Mouse (Mus musculus) spleen, postnatal 10 days (tissue): ENCODE data around the gene Rab25.

Experiments
- DNase-seq, 2 experiments: peaks; one replicate each; pipeline ENCODE4 v3.0.0; 2021 to 2022; ENCODE audit warnings: low spot score in 2 of 2

Gene Rab25

GRCm38 (mm10) chr3:88542486-88542885 is 5.6 kb downstream of the Rab25 start:
- DNase-seq: no peak

DNA sequence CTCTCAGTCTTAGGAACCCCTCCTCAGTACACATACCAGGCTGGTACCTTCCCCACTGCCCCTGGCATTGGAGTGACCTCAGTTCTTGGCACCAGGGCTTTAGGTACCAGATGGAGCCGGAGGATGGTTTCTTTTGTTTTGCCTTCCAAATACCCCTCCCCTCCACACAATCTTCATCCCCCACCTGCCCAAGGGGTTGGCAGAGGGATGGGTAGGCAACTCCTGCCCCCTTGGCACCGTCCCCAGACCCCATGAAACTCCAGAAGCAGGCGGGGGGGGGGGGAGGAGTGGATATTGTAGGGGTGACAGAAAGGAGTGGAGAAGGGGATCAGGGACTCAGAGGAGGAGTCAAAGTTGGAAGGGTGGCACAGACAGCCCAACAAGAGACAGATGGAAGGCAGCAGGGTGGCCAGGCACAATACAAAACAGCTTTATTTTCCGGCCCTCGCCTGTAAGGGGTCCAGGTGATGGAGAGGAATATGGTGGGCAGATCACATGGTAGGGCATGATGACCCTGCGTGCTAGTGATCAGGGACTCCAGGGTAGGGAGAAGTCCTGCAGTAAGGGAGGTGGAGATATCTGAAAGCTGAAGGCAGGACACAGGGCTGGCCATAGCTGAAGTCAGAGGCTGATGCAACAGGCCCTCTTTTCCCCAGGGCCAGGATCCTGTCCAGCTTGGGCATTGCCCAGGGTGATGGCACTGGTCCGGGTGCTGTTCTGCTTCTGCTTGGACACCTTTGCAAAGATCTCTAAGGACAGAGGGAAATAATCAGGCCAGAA is 6.3 kb downstream of the Rab25 start:
- DNase-seq: no peak

DNA sequence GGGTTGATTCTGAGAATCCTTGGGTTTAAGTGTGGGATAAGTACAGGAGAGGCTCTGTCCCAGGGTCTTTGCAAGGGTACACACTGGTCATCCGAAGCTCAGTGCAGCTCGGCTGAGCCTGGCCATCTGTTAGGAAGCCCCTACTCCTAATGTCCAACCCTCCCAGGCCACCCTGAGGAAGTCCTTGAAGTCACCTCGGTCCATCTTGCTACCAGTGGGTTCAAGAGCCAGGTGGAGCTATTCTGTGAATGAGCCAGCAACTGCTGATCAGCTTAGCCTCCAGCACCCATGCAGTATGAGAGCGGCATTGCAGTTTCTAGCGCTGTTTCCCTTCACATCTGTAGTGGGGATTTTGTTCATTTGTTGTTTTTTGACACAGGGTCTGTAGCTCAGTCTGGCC is 8.0 kb downstream of the Rab25 start:
- no peak for DNase-seq

- DNase-seq: no peak
Observed at GRCm38 (mm10) chr3:88539397-88539796, 8.7 kb downstream of the Rab25 start.

DNA sequence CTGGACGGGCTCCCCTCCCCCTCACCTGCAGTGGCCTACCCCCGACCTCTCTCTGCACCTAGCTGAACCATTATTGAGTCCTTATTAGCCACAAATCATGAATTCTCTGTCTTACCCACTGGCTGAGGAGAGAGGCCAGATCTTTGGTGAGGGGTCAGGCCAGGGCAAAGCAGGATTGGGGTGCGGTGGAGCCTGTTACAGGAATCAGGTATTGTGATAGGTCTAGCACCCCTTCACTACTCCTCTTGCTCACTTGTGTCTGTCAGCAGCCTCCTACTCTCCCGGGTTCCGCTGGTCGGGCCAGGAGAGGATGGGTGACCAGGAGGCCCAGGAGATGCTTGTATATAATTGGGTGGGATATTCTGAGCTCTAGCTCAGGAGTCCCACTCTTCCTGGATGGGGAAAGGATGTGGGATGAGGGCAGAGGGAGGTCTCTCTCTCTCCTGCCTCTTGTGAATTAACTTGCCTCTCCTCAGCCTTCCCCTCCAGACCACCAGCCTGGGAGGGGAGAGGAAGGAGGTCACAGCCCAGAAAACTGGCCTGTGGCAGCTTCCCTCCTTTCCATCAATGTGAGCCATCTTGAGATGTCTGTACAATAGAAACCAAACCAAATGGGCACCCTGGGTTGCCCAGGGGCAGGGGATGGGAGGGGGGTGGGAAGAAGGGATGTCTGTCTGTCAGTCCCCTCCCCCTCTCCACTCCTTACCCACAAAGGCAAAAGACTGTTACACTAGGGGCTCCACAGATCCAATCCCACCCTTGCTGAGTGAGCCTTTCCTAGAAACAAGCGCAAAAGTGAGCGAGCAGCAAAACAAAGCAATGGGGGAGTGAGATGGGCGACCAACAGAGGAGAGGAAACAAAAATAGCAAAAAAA is 9.6 kb downstream of the Rab25 start:
- no peak for DNase-seq

DNA sequence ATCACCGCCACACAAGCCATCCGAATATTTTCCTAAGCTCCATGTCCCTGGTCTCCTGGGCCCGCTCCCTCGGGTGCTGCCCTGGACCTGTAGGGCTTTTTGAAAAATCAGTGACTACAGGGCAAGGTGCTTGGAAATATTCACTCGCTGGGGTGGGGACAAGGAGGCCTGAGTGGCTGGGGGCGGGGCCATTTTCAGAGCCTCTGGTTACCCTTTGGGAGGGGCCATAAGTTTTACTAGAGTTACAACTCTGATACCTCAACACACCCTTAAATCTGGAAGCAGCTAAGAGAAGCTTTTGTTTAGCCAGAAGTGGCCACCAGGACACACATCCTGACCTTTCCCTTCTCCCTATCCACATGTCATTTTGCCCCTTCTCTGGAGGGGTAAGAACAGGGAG is 11.0 kb downstream of the Rab25 start:
- no peak for DNase-seq

DNA sequence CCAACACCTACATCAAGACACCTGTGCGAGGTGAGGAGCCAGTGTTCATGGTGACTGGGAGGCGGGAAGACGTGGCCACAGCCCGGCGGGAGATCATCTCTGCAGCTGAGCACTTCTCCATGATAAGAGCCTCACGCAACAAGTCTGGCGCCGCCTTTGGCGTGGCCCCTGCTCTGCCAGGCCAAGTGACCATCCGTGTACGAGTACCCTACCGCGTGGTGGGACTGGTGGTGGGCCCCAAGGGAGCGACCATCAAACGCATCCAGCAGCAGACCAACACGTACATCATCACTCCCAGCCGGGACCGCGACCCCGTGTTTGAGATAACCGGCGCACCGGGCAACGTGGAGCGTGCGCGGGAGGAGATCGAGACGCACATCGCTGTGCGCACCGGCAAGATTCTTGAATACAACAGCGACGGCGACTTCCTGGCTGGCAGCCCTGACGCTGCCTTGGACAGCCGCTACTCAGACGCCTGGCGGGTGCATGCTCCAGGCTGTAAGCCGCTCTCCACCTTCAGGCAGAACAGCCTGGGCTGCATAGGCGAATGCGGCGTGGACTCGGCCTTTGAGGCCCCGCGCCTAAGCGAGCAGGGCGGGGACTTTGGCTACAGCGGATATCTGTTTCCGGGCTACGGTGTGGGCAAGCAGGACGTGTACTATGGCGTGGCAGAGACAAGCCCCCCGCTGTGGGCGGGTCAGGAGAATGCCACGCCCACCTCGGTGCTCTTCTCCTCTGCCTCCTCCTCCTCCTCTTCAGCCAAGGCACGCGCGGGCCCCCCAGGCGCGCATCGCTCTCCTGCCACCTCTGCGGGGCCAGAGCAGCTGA is 11.8 kb downstream of the Rab25 start:
- peak in 1 of 2 experiments; percentile 59 for DNase-seq

DNA sequence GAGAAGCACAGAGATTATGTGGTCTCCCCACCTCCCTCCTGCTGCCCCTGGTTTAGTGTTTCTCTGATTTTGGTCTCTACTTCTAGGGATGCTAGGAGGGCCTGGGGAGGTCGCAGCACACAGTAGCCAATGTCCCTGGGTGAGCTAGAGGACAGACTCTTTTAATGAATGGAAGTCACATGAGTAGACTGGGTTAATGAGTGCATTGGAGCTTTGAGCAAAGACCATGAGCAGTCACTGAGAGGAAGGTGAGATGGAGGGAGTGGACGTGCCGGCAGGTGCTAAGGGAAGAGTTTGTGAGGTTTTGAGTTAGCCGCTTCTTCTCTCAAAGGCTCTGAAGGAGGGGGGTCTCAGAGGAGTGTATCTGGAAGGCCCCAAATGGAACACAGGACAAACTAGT is 12.6 kb downstream of the Rab25 start:
- DNase-seq: no peak

GRCm38 (mm10) chr3:88535005-88535404 is 13.1 kb downstream of the Rab25 start:
- DNase-seq: no peak

- no peak for DNase-seq
Observed at GRCm38 (mm10) chr3:88533706-88534105, 14.4 kb downstream of the Rab25 start.

GRCm38 (mm10) chr3:88532689-88533511 is 15.2 kb downstream of the Rab25 start:
- no peak for DNase-seq

DNA sequence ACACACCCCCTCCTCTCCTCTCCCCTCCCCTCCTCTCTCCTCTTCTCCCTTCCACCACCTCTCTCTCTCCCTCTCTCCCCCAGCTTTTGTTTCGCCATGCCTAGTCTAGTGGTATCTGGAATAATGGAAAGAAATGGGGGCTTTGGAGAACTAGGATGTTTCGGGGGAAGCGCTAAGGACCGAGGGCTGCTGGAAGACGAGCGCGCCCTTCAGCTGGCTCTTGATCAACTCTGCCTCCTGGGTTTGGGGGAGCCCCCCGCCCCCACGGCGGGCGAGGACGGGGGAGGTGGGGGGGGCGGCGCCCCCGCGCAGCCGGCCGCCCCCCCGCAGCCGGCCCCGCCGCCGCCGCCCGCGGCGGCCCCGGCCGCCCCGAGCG is 15.8 kb downstream of the Rab25 start, which contains the start of gene Mex3a:
TSS of gene Mex3a (plus strand) at position 97 of the 376 bp plus-strand sequence.
- DNase-seq: no peak

GRCm38 (mm10) chr3:88531348-88532298 is 16.5 kb downstream of the Rab25 start:
- peak; percentile 79 to 88 for DNase-seq

- no peak for DNase-seq
Observed at GRCm38 (mm10) chr3:88530082-88530864, 17.8 kb downstream of the Rab25 start.

DNA sequence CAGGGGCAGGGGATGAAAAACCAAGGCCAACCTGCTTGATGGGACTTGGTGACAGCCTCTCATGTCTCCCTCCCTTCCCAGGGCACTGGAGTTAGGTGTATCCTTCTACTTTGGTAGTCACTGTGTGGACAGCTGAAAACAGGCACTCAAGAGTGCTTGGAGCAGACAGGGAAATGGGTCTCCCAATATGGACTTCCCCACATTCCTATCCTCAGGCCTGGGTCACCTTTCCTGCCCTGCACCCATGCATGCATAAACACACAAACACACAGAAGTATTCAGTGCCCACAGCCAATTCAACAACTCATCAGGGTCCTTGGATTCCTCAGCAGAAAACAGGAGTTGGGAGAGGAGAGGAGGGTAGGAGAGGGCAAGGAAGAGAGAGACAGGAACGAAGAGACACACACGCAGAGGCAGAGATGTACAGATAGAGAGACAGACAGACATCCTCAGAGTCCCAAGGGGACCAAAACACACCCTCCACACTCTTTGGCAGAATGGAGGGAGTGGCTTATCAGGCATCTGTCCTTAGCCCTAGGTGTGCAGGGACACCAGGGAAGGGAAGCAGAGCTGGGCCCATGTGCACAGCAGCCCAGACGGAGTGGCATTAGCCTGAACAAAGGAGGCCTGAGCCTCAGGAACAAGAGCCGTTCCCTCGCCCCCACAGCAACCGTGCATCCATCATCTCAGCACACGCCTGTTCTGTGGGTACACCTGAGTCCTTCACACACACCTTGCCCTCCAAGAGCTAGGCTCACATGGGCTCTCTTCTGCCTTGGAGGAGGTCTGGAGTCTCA is 18.7 kb downstream of the Rab25 start:
- DNase-seq: no peak

DNA sequence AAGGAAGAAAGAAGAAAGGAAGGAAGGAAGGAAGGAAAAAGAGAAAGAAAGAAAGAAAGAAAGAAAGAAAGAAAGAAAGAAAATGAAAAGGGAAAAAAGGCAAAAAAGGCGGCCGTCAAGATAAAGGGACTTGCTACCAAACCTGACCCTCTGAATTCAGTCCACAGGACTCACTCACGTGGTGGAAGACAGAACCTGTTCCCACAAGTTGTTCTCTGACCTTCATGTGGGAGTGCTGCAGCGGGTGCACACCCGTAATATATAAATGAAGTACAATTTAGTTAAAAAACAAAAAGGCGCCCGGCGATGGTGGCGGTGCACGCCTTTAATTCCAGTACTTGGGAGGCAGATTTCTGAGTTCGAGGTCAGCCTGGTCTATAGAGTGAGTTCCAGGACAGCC is 19.5 kb downstream of the Rab25 start:
- no peak for DNase-seq

- DNase-seq: no peak
Observed at GRCm38 (mm10) chr3:88527565-88527964, 20.5 kb downstream of the Rab25 start.
